Mouse (Mus musculus): ENCODE measurements around the gene Spock1.
"Not testable (repeated sequence)": the region's sequence is repeated elsewhere in the genome, so short reads cannot be mapped to it uniquely, and the experiment has no call there.

The Spock1 gene

DNA sequence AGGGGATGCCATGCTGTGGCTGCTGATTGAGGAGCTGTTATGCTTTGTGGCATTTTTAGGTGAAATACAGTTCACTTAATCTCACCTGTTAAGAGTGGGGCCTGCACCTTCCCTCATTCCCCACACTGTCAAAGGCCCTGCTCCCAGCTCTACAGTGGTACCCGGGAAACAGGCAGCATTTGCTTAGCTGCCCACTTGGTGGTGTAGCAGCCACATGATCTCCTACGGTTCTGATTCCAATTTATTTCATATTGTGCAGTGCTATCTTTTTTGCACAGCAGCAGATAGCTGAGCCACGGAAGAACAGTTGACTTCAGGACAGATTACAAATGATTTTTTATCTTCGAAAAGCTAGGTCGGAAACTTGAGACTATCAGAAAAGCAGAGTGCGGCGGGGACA is 406.6 kb downstream of the Spock1 start:
- no peak for DNase-seq (ENCODE audit: low read depth, low spot score)

DNA sequence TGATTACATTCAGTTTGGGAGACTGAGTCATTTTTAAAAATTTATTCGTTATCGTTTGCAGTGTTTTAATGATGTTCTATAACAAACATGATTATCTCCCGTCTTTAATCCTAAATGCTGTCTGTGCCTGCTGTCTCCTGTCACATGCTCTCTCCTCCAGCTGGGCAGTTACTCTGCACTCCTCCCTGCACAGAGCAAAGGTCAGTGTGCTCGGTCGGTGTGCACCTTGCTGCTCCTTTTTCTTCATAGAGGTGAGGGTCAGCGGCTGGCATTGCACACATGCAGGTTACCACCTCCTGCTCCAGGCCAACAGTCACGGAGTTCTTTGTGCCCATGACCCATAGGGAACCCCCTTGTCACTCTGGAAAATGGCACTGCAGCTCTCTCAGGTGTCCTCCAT is 411.4 kb downstream of the Spock1 start:
- no peak for DNase-seq (ENCODE audit: low read depth, low spot score)

DNA sequence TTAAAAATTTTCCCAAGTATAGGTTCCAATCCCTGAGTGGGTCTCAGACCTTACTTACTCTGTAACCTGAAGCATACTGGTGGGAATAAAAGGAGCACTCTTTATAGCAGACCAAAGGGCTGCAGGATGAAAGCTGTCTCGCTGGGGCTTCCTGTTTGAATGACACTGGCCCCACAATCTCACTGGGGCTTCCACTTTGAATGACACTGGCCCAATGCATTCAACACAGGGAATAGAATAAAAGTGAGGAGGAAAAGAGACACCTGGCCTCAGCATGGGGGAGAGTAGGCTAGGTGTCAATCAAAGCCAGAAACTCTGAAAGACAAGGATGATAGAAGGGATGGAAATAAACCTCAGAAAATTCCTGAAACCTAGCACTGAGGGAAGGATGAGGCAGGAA is 413.3 kb downstream of the Spock1 start:
- no peak for DNase-seq (ENCODE audit: low read depth, low spot score)

DNA sequence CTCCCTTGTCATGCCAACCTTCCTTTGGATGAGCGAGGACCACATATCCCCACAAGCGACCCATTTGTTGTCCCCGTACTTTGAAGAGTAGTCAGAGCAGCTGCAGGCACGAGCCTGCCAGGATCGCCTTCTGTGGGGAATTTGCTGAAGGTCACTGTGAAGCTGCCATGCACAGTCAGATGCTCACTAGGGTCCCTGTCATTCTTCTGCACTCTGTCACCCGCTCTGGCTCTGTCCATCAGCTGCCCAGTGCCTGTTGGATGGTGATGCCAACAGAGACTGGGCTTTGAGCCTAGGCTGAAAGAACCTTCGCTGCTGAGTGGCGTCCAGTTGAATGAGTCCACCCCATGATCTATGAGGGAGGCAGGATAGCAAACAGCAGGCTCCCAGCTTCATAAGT is 419.2 kb downstream of the Spock1 start:
- DNase-seq (ENCODE audit: low read depth, low spot score) = no peak

DNA sequence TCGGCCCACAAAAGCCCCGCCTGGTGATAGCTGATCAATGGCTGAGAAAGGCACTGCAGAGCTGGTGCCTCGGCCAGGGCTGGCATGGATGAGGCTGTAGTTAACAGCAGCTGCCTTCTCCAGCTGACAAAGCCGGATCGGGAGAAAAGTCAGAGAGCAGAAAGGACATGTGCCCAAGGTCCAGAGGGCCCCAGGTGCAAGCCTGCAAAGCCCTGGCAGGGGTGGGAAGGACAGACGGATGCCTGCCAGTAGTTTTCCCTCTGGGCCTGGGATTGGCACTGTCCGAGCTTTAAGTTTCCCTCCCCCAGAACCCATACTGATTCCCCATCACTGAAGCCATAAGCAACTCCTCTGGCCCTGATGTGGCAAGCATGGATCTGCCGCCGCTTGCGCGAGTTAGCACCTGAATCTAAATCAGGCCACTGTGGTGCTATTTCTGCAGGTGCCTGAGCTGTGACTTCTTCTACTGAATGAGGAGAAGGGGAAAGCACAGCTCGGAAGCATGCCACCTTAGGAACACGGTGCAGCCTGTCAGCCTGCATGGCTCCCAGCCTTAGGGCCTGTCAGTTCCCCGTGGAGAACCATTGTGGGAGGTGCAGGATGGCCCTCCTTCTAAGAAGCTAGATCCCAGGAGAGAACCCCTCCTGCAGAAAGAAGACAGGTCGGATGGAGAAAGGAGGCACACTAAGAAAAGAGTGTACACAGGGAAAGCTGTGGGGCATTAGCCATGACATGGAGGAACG is 423.5 kb downstream of the Spock1 start:
- no peak for DNase-seq (ENCODE audit: low read depth, low spot score)

DNA sequence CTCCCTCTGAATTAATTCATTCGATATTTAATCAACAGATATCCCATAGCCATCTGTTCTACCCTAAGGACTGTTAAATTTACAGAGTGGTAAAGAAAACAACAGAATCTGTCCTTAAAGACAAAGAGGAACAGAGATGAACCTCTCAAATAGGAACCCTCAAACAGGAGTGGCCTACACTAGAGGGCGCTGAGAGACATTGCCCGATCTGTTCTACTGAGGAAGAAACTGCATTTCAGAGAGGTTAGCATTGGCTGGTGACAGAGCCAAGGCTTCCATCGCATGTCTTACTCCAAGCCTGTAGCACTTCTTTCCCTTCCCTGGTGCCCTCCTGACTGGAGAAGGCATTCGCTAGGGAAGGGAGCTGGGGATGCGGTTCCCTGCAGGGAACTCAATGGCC is 431.4 kb downstream of the Spock1 start:
- DNase-seq (ENCODE audit: low read depth, low spot score) = no peak

DNA sequence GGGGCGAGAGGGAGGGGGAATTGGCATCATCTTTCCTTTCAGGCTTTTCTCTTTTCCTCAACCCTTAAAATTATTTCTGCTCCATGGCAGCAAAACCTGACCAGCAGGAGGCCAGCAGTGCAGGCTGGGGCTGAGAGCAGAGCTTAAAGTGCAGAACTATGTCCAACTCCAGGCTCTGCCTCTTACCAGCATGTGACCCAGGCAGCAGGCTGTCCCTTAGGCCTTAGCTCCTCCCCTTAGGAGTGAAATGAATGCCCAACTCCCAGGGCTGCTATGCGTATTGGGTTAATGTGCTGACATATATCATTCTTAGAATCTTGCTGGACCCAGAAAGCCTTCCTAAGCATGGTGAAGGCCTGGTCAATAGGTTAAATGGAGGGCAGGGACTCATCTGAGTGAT is 434.1 kb downstream of the Spock1 start:
- no peak for DNase-seq (ENCODE audit: low read depth, low spot score)

DNA sequence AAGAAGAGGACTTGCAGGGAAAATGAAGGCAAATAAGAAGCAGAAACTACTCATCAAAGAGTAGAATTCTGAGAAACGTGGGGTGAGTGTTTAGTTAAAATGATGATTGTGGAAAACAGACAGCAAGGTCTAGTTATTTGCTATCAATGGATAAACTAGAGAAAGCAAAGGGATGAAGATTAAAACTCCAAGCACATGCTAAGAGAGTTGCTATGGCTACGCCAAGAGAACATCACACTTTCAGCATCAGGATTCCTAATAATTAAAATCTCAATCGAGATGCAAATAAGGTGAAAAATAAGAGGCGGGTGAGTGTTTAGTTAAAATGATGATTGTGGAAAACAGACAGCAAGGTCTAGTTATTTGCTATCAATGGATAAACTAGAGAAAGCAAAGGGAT is 437.2 kb downstream of the Spock1 start:
- DNase-seq (ENCODE audit: low read depth, low spot score) = not testable (repeated sequence)

DNA sequence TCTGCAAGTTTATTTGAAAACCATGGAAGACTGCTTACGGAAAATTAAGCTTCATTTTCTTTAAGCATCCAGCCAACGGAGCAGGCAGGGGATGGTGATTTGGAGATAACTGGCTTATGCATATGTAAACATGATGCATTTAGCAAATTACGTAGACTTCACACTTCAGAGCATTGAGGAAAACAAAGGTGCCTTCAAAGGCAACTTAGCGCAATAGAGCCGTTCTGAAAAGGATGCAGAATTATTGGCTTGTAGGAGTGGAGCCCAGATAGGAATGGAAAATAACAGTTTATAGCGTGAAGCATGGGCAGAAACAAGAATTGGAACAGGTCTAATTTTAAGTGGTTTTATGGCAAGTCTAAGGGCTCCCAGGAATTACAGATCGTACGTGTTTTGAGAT is 448.2 kb downstream of the Spock1 start:
- DNase-seq (ENCODE audit: low read depth, low spot score) = no peak

DNA sequence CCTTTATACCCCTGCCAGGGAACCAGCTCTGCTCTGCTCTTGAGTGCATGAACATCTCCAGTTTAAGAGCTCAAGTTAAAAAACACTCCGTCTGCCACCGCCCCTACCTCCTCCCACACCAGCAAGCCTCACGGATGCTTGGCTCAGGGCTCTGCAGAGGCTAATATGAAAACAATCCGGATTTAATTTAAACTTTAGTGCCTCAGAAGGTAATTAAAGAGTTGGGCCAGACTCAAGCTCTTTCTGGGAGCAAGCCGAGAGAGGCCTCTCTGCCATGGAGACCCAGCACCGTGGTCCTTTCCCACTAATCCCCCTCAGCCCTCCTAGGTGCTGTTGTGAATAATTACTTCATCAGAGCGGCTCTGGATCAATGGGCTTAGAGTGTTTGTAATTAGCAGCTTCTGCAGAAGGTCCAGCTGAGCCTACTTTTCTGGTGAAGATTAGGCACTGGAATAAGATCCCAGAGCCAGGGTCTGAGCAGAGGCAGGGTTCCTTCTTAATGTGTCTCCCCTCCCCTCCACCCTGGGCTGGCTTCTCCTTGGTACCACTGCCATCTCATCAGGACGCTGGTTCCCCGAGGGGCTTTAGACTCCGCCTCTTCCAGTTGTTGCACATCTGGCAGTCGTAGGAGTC is 457.8 kb downstream of the Spock1 start:
- no peak for DNase-seq (ENCODE audit: low read depth, low spot score)

DNA sequence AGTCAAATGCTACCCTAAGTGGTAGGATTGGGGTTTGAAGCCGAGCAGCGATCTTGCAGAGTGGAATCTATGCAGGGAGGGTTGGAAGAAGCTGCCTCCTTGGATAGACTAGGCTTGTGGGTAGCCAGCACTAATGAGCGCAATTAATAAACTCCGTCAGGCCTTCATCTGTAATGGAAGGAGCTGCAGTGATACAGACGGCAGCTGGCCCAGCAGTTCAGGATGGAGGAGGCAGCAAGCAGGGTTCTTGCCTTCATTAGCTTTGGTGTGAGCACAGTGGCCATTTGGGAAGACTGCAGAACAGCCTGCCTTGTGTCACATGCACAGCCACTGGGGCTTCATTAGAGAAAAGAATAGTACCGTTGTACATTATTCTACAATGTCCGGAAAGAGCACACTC is 459.2 kb downstream of the Spock1 start:
- no peak for DNase-seq (ENCODE audit: low read depth, low spot score)

DNA sequence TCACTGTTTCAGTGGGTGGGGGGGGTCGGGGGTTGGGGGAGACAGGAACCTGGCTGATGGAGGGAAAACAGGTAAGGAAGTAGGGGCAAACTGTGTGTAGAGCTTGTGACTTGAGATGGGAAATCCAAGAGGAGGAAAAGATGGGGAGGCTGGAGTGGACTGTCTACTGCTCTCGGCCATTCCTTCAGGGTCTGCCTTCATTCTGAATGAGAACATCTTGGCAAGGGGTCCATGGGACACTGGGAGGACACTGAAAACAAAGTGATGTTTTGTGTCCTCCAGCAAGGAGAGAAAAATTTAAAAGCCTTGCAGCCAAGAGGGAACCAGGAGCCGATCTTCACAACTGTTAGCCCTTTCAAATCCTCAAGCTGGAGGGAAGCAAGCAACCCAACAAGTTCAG is 463.2 kb downstream of the Spock1 start:
- no peak for DNase-seq (ENCODE audit: low read depth, low spot score)

DNA sequence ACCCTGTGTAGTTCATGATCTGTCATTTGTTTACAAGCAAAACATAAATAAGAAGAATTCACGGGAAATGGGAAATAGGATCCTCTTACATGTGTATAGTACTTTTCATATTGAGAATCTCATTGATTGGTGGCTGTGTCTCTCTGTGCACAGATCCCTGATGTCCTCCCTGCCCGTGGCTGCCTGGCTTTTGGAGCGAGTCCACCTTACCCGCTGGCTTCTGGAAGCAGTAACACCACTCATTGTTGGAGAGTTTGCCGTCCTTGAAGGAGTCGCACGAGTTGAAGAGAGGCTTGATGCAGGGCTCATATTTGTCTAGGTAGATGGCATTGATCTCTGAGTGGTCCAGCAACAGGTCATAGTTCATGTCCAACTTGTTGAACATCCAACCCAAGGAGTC is 468.0 kb downstream of the Spock1 start:
- no peak for DNase-seq (ENCODE audit: low read depth, low spot score)

DNA sequence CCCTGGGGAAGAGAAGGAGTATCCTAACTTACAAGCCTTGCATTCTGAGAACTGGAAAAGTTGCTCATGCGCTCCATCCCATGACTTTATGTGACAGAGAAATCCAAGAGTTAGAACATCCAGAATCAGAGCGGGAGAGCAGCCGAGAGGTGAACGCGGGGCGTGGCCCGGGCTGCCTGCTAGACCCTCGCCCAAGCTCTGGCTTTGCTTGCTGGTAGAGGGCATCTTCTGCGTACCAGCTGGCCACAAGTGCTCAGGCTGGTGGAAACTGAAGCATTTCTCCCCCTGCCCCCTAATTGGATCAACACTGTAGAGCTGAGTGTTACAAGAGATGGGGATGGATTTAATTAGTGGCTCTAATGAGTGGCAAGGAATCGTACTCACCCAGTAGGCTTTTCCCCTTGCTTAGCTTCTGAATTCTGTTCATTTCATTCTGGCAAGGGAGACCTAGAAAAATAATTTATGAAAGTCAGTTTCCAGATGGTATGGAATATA is 472.4 kb downstream of the Spock1 start:
- no peak for DNase-seq (ENCODE audit: low read depth, low spot score)

DNA sequence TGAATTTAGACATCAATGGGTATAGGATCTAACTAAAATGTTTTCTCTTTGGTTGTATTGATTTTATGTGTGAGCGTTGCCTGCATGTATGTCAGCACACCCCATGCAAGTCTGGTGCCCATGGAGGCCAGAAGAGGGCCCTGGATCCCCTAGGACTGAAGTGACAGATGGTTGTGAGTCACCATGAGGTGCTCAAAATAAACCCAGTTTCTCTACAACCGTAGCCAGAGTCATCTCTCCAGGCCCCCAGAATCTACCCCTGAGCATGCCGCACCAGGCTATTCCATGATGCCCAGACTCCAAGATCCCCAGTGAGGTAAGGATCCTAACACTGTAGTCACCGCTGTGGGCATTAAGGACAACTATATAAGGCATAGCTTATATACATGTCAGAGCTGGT is 474.3 kb downstream of the Spock1 start:
- no peak for DNase-seq (ENCODE audit: low read depth, low spot score)

DNA sequence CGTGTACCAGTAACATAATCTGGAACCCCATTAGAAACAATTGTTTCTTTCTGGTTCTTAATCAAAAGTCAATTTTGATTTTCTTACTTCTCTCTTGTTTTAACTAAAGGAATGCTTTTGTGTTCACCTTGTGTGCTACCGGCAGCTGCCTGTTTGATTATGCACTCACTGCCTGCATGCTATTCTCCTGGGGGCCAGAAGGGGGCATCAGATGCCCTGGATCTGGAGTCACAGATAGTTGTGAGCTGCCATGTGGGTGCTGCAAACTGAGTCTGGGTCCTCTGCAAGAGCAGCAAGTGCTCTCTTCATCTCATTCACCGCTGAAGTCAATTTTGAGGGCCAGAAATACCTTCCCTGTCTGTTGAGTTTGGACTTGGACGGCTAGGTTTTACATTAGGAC is 476.3 kb downstream of the Spock1 start:
- DNase-seq (ENCODE audit: low read depth, low spot score) = no peak

DNA sequence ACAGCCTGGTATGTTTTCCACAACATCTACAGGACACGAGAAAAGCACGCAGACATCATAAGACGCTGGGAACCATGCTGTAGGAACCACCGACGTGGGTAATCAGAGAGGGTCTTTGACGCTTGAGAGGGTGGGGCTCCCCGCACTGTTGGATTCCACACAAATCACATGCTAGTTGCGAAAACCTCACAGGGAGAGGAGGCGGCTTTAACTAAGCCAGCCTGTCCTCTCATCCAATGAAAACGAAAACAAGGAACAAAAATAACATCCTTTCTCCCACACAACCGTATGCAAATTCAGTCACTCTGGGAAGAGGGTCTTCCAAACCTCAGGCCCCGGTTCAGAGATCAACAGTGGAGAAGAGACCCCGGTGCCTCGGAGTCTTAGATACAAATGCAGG is 479.3 kb downstream of the Spock1 start:
- DNase-seq (ENCODE audit: low read depth, low spot score) = no peak

DNA sequence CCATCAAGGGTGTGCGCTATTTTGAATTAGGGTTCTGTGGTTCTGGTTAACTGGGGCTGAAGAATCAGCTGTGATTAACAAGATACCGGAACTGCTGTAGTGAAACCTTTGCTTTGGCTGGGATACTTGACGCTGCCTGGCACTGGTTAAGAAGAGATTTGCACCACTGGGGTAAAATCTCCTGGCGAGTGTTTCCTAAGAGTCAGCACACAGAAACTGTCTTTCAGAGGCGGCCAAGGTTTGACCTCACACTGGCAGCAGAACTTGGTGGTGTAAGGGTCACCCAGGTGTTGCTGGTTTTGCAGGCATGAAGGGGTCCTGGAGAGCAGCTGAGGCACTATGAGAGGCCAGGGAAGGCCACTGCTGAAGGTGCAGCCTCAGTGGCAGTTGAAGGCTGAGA is 489.4 kb downstream of the Spock1 start:
- DNase-seq (ENCODE audit: low read depth, low spot score) = no peak

DNA sequence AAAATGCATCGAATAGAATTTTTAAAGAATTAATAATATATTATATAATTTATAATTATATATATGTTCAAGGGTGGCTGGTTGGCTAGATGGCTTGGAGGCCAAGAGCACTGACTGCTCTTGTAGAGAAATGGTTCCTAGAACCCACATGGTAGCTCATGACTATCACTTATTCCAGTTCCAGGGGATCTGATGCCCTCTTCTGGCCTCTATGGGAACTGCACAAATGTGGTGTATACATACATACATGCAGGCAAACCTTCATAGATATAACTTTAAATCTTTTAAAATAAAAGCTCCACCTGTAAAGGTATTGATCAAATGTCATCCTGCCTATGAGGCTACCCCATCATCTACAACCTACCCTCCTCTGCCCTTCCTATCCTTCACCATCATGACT is 493.4 kb downstream of the Spock1 start:
- DNase-seq (ENCODE audit: low read depth, low spot score) = no peak

DNA sequence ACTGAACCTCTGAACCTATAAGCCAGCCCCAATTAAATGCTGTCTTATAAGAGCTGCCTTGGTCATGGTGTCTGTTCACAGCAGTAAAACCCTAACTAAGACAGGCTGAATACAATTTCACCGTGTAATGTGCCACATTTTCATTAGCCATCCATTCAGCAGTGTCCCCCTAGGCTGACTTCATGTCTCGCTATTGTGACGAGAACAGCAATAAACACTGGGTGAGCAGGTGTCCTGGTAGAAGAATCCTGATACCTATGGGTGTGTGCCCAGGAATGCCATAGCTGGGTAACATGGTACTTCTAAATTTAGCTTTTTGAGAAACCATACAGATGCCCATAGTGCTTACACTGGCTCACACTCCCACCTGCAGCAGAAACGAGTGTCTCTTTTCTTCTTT is 500.5 kb downstream of the Spock1 start:
- no peak for DNase-seq (ENCODE audit: low read depth, low spot score)

DNA sequence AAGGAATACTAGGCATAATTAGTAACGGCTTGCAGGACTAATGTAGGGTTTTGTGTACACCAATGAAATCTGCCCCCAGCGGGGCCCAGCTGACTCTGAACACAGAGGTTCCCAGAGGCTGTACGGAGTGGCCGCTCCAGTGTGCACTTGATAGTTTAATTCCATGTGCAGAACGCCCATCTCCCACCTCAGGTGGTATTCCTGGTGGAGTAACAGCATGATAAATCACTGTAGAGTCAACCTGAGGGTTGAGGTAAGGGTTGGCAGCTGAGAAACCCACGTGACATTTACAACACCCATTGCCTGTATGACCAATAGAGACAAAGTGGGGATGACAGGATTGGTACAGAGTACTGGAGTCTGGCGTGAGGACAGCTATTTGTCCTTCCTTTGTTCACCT is 505.7 kb downstream of the Spock1 start:
- no peak for DNase-seq (ENCODE audit: low read depth, low spot score)

DNA sequence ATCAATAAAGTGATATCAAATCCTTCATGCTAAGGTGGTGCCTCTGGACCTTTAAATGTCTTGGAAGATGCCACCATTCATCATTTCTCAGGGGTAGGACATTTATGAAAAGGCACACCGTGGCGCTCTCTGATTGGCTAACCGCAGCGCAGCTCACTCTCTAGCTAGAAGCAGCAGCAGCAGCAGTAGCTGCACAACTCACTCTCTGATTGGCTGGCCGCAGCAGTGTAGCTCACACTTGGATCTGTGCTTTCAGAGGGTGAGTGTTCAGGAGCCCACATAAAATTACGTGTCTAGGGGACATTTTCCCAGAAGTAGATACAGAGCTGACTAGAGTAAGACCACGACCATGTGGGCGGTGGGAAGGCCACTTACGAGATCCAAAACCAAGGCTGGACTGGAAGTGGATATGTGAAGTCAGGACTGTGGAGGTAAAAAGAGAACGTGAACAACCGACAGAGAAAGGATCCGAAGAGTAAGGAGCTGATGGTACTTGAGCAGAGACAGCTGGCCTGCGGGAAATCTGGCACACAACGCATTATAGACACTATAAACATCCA is 535.9 kb downstream of the Spock1 start:
- DNase-seq (ENCODE audit: low read depth, low spot score) = no peak
